Mouse (Mus musculus) left cerebral cortex, adult 9 months (tissue): ENCODE data around the gene Fbxo44.
"Not testable (repeated sequence)": the region's sequence is repeated elsewhere in the genome, so short reads cannot be mapped to it uniquely, and the experiment has no call there.

Source experiments
- DNase-seq, 2 experiments: peaks; one replicate each; pipeline ENCODE4 v3.0.0; 2022; ENCODE audit warnings: low spot score in 2 of 2

Gene Fbxo44

DNA sequence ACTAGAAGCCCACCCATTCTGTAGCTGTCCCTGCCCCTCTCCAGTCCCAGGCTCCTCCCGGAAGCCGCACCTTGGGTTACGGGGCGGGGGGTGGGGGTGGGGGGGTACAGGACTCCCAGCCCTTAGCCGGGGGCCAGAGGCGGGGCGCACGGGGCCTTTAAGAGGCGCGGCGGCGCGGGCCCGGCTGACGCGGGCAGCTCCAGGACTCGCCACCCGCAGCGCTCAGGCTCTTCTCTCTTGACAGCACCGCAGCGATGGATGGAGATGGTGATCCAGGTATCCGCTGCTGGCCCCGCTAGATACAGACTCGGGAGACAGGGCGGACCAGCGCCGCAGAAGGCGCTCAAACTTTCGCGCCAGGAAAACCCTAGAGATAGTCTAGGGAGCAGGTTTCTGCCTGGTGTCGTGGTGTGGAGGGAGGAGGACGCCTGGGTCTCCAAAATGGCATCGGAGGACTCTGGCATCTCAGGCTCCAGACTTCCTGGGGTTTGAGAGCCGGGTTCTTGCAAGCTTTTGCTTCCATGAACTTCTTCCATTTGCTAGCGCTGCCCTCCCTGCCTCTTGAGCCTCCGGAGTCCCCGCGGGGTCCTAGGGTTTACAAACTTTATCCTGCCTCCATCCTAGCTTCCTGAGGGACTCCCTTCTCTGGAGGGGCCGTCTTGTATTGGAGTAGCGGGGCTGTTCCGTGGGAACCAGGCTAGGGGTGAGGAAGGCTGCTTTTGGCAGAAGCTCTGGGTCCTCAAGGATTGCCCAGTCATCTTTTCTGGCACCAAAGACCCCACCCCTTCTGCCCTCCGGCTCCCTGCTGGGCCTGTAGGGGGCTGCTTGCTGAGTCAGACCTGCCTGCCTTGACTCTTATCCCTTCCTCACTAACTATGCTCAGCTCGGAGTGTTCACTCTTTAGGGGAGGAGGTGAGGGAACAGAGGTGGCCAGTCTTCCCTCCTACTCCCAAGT lies at the start of gene Fbxo44, which contains the start of gene Fbxo2:
TSS of gene Fbxo44 (minus strand) at position 47 of the 955 bp plus-strand sequence.
TSS of gene Fbxo2 (plus strand) at position 186 of the 955 bp plus-strand sequence.
- DNase-seq: peak in 1 of 2 experiments; percentile 66

DNA sequence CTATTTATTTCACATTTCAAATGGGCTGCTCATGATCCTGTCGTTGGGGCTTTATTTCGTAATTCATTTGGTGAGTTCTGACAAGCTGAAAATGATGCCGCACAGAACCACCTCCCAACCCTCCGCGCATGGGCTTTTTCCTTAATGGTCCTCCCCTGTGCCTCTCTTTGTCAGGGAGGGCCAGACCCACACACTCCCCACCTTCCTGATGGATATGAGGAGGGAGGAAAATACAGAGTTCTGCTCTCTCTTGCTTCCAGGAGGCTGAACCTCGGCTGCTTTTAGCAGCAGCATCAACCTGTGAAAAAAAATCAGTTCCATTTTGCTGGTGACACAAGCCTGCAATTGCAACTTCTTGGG lies 44.6 kb upstream of the Fbxo44 start:
- DNase-seq: no peak

DNA sequence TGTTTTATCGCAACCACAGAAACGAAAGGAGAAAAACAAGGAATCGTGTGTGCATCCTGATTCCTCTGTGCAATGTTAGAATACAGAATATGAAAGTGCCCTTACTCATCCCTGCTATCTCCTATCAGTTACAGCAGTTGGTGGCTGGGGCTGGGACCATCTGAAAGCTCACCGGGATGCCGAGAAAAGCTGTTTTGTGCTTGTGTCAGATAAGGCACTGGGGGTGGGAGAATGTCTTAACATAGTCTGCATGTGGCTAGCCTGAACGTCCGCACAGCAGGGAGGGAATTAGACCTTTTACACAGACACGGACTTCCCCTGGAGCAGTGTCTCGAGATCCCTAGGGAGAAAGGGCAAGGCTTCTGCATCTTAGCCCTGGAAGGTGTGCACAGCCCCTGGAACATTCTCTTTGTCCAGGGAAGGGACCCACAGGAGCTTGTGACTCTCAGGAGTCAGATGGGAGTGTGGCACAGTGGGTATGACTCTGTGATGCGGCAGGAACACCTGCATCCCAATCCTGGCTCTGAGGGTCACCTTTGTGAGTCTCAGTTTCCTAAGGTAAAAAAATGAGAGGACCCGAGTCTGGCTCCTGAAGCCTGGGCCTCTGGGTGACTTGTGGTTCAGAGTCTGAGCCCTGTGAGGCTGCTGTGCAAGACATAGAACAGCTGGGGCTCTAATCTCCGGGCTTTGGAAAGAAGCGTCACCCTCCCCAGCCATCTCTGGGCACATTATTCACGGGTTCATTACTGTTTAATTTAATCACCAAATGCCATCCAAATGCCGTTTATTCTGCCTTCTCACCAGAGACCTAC lies 44.0 kb upstream of the Fbxo44 start:
- DNase-seq: no peak

DNA sequence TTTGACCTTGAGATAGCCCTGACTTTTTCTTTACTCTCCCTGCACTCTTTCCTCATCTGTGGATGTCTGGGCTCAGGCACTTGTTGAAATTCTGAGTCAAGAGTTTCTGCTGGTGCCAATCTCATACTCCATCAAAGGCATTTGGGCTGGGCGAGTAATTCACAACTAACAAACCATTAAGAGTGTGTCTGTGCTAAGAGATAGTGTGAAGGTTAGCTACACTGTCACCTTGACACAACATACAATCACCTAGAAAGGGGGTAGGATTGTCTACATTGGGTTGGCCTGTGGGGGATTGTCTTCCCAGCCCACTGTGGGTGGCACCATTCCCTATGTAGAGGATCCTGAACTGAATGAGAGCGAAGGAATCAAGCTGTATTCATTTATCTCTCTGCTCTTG lies 43.3 kb upstream of the Fbxo44 start:
- DNase-seq: no peak

DNA sequence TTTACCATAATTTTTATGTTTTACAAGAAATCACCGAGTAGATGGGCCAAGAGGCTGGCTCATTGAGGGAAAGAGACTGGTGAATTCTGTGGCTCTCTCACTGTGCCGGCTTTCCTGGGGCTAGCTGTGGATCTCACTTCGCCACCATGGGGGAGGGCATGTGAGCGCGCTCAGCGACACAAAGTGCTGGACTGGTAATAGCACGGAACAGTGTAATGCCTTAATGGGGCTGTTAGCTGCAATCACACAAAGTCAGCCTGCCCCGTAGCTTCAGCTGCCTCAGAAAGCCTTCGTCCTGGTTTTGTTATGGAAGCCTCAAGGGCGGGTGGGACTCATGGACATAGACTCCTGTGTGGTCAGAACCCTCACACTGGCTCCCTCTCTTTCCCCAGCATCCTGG lies 38.4 kb upstream of the Fbxo44 start:
- DNase-seq: no peak

DNA sequence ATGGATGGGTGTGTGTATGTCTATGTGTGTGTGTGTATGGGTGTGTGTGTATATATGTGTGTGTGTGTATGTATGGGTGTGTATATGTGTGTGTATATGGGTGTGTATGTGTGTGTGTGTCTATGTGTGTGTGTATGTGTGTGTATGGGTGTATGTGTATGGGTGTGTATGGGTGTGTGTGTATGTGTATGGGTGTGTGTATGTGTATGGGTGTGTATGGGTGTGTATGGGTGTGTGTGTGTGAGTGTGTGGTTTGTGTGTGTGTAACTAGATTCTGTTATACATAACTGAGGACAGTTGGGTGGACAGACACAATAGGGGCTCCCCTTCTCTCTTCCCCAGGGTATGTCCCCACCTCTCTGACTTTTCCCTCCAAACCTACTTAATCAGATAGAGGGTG lies 34.1 kb upstream of the Fbxo44 start:
- no peak for DNase-seq

DNA sequence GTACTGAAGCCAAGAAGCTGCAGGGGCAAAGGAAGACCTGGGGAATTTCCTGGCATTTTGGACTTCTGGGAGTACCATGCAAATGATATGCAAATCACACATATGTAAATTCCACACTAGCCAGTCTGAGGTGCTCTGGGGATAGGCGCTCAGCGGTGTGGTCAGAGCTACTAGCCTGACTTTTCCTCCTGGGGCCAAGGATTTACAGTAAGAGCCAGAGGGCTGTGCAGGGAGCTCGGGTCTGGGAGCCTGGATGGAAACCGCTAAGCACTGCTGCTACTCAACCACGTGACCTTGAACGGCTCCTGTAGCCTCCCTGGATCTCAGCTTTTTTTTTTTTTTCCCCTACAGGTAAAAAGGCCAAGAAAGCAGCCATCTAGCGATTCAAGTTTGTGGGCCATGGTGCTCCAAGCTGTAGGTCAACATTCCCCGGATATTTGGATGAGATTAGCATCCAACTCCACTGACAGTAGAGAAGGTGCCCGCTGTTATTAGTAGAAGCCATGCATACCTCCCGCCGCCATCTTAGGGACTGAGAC lies 32.5 kb upstream of the Fbxo44 start:
- no peak for DNase-seq

DNA sequence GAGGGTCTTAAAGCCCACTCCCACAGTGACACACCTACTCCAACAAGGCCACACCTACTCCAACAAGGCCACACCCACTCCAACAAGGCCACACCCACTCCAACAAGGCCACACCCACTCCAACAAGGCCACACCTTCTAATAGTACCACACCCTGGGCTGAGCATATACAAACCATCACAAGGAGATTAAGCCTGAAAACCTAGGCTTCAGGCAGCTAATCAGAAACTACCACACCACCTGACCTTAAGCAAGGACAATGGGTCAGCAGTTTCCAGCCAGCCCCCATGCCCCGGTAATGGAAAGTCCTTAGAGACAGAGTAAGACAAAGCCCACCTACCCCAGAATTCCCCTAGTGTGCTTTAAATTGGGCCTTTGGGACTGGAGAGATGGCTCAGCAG lies 28.5 kb upstream of the Fbxo44 start:
- DNase-seq: not testable (repeated sequence)

DNA sequence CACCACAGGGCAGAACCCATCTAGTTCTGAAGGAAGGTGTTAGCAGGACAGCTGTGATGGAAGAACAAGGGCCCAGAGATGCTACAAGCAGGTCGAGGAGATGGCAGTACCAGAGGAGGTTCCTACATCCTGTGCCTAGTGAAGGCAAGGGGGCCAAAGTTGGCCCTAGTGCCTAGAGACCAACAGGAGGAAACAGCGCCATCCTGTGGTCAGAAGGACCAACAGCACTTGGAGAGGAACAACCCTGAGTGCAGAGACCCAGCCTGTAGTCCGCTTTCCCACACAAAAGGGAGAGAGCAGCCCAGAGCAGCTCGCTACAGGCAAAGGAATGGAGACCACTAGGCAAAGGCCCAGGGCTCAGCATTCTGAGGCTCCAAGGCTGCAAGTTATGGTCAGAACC lies 25.5 kb upstream of the Fbxo44 start:
- DNase-seq: no peak

DNA sequence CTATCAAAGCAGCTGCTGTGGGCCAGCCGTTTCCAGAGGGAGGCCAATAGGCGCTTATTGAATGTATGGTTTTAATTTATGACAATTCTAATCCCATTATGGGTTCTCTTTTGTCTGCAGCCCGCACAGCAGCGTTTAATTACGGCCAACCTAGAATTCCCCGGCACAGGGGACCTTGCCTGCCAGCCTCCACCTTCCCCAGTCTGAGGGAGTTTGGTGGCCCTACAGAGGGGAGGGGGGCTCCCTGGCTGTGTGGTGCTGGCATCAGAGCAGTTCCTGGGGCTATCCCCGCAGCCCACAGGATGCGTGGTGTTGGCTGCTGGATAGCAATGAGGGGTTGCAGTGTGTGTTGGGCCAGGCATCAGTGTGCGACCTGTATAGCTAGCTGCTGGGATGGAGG lies 24.3 kb upstream of the Fbxo44 start:
- DNase-seq: no peak

DNA sequence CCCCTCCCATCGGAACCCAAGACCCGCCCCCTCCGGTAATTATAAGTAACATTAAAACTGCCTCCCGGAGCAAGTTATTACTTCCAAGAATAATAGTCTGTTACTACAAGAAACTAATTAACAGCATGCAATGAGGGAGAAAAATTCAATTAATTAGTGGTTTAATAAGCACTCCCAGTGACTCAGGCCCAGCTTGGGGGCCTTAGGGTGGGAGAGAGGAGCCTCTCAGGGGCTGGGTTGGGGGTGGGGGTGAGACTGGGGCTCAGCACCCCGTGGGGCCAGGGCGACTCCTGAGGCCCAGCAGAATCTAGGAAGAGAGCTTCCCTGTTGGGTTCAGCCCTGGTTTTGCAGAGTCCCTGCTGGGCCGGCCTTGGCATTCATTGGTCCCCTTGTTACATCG lies 22.1 kb upstream of the Fbxo44 start:
- DNase-seq: no peak

DNA sequence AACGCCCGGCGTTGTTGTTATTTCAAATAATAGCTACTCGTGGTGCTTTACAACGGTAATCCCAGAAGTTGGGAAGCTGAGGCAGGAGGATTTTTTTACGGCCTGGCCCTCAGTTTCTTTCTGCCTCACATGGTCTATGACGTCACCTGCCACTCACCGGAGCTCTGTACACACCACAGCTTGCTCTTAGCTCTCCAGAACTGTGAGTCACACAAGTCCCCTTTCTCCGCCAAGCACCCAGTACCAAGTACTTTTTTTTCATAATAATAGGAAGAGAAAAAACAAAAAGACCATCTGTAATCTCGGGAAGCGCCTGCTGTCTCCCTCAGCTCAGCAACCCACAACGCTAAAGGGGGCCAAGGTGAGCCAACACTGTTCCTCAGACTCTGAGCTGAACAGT lies 21.2 kb upstream of the Fbxo44 start:
- DNase-seq: peak in 1 of 2 experiments; percentile 10

DNA sequence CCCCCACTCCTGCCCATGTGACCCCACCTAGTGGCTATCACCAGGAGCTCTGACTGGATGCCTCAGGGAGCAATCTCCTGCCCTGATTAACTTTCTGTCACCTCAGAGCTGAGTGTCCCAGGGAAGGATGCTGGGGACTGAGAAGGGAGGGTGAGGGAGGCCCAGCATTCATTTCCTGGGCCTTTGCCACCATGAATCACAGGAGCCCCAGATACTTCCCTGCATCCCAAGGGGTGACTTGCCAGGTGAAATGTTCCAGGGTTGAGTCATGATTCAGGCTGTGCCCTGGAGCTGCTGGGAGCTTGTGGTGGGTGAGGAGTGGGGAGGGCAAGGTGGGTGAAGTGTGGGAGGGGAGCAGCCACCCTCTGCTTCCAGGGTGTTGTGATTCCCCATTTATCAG lies 17.4 kb upstream of the Fbxo44 start:
- no peak for DNase-seq

DNA sequence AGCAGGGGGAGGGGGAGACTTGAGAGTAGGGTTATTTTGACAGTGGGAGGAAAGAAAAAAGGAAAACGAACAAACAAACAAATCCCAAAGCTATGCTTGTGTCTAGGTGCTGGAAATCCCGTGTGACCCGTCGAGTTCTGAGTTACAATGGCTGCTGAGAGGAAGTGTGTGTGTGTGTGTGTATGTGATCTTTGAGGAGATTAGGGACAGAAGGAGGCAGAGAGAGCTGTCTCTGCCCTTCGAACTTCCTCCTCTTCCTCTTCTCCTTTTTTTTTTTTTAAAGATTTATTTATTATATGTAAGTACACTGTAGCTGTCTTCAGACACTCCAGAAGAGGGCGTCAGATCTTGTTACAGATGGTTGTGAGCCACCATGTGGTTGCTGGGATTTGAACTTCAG lies 16.3 kb upstream of the Fbxo44 start:
- not testable (repeated sequence) for DNase-seq

DNA sequence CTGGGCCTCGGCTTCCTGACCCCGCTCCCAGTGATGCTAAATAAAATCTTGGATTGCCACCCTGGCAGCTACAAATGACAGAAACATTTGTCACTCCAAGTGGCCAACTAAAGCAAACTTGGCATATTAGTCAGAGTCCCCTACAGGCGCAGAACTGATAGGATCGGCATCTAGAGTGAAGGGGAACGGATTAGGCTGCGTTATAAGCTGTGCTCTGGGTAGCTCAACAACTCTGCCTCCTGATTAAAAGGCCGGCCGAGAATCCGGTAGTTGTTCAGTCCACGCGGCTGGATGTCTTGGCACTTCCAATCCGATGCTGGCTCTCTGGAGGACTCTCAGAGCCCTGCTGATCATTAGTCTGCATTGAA lies 14.2 kb upstream of the Fbxo44 start:
- peak in 1 of 2 experiments; percentile 24 for DNase-seq

DNA sequence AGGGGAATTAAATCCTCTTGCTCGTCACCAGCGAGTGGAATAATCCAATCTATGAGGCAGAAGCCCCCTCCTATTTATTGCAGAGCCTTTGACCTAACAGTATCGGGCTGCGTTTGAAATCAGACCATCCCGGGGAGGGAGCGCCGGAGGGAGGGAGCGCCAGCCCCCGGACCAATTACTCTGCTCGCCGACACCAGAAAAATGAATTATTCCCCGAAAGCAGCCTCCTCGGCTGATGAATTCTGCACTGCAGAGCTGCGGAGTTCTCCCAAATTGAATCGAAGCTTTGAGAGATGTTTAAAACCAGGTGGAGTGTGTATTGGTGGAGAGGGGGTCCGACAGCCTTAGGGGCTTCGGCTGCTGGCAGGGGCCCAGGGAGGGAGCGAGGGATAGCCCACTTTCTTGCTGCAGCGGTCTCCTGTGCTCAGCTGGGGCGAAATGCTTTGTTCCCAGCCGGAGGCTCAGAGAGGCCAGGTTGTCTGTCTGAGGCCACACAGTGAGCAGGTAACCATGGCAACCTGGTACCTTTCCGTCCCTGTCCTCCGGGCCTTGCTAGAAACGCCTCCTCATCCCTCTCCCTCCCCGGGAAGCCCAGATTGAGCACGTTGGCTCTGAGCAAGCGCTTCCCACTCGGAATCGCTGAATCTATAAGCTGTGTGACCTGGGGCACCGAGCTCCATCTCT lies 13.7 kb upstream of the Fbxo44 start:
- DNase-seq: peak in 1 of 2 experiments; percentile 76

DNA sequence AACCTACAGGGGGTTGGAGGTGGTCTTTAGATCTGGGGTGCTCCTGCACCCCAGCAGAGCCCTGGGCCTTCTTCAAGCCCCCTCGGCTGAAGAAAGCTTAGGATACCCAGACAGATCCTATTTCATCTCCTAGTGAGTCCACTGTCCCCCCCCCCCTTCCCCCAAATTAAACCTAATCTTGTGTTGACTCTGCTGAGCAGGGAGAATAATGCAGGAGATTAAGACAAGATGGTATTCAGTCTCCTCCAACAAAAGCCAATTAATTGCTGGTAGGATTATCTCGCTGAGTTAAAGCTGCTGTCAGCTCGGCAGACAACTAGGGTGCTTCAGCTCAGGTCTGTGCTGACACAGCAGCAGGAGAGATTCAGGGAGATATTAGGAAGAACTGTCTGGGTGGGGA lies 11.0 kb upstream of the Fbxo44 start:
- DNase-seq: no peak

DNA sequence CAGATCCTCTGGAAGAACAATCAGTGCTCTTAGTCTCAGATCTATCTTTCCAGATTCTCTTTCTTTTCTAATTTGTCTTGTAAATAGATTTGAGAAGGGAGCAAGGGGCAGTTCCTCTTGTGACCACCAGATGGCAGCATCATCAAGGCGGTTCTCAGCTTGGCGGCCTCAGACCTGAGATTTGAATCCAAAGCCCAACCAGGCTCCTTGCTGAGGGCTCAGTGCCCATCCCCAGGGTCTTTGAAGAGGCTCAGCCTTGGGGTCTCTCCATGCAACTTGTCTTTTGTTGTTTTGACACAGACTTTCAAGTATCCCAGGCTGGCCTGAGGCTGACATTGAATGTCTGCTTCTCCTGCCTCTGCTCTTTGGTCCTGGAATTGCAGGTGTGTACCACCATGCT lies 10.6 kb upstream of the Fbxo44 start:
- DNase-seq: peak in 1 of 2 experiments; percentile 70

DNA sequence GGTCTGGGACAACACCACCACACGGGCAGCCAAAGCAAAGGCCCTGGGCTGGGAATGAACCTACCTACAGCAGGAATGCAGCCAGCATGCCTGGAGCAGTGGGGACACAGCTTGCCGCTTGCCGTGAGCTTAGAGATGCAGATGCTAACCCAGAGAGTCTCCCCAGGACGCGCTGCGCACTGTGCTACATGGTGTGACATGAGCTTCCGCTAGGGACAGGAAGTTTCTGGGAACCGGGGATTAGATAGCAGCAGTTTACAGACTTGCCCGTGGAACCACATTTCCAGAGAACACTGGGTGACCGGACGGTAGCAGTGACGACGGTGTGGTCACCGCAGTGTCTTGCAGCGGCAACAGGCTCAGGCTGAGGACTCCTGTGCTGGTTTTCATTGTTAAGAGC lies 9.3 kb upstream of the Fbxo44 start:
- DNase-seq: no peak

DNA sequence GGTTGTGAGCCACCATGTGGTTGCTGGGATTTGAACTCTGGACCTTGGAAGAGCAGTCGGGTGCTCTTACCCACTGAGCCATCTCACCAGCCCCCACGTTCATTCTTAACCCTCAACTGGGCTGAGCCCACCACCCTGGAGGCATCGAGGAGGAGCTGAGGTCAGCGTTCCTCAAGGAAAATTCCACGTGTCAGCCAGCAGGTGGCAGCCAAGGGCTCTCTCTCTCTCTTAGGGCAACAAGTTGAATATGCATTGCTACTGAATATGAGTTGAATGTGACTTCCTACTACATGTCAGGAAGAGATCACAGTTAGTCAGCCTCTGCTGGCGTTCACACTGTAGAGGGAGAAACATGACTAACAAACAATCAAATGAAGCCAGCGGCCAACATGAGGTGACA lies 8.0 kb upstream of the Fbxo44 start:
- no peak for DNase-seq

DNA sequence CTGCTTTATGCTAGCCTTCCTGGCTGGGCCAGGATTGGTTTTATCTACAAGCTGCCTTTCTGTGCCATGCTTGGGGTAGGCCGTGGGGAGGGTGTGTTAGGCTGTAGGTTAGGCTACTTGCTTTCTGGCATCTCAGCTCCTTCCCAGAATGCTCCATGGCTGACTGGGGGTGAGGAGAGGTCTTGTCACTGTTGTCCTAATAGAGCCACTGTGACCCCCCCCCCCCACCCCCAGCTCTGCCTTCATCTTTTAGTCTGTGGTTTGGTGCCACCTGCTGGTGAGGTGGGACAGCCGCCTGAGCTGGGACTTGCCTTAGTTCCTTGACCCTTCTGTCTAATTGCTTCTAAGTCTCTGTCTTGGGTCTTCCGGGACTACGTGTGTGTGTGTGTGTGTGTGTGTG lies 6.7 kb upstream of the Fbxo44 start:
- peak in 1 of 2 experiments; percentile 73 for DNase-seq

DNA sequence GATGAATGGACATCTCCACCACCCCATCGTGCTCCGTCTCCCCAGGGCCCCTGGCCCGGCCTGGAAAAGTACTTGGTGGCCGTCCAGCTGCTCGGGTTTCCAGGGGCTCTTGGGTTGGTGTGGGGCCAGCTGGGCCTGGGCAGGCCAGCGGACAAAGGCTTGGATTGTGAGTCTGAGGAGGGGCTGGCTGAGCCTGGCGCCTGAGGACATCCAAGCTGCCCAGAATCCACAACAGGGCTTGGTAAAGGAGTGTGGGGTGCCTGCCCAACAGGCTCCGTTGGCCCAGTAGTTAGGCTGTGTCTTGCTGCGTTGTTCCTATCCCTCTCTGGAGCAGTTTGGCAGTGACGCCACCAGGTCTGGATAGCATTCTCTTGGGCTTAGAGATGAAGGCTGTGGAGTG lies 6.1 kb upstream of the Fbxo44 start:
- DNase-seq: peak; percentile 73 to 84
